Mouse (Mus musculus): ENCODE results near the gene Ap5b1. TPM values are rescaled to one million over a fixed set of nuclear protein-coding genes. Genes with fewer than 3 reads are reported as not detected.

The Ap5b1 gene
- total and polyA plus RNA-seq, 3 experiments: 8.4 to 16.8 (median 9.4) TPM

DNA sequence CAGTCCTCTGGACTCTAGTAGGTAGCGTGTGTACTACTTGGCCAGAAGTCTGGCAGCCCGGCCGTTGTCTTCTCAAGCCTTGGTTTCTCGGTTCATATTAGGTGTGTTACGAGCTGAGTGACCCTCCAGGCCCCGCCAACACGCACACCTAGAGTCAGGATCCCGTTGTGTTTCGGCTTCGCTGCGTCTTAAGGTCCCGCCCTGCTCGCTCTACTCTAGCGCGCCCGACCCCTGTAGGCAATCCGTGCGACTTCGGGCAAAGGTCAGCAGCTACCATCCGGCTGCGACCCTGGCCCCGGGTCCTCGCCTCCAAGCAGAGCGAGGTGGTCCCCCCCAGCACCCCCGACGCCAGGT, 668 bp upstream of the Ap5b1 start:
- no peak for DNase-seq

- DNase-seq: peak; percentile 86
Observed at GRCm38 (mm10) chr19:5568470-5569140, 780 bp downstream of the Ap5b1 start.

DNA sequence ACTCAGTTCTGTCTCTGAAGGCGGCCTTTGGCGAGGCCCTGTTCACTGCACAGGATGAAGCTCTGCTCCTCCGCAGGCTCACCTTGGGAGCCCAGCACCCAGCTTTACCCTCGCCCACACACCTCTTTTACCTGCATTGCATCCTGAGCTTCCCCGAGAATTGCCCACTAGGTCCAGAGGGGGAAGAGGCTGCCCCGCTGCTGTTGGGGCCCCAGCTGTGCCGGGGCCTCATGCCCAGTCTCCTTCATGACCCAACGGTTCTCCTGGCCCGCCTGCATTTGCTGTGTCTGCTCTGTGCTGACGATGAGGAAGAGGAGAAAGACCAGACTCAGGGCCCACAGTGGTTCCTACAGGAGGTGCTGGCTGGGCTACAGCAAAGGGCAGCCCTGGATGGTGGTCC, 1.7 kb downstream of the Ap5b1 start:
- no peak for DNase-seq

GRCm38 (mm10) chr19:5570353-5571246, 2.8 kb downstream of the Ap5b1 start:
- no peak for DNase-seq

DNA sequence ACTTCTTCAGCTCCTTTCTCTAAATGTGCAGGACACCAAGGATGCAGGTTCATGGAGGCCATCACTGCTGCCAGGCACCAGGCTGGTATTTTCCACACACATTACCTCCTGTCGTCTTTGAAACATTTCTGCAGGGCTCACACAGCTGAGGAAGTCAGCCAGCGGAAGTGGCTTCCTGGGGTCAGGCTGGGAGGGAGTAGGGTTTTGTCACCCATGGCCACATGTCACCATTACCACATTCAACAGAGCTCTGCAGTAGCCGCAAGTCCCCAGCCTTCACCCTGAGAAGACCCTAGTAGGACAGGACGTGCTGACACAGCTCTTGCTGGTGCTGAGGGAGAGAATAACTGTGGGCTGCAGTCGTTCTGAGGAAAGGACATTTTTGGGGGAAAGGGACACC, 4.0 kb downstream of the Ap5b1 start:
- DNase-seq: peak; percentile 61

- peak; percentile 85 for DNase-seq
Observed at GRCm38 (mm10) chr19:5572331-5573125, 4.7 kb downstream of the Ap5b1 start.

DNA sequence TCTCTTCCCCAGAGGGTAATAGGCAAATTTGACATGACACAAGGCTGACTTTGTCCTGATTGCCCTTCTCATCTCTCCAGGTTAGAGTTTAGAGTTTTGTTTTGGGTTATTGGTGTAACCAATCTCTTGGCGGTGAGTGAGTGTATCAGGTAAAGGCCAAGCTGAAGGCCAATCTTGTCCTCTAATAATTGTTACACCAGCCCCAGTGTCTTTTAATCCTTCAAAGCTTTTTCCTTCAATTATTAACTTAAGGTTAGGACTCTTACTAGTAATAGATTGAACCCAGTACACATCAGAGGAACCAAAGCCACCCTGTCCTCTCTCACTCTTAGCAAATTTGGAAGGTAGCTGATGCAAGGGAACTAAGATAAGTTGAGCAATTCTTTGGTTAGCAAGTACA, 7.5 kb downstream of the Ap5b1 start:
- DNase-seq: no peak

DNA sequence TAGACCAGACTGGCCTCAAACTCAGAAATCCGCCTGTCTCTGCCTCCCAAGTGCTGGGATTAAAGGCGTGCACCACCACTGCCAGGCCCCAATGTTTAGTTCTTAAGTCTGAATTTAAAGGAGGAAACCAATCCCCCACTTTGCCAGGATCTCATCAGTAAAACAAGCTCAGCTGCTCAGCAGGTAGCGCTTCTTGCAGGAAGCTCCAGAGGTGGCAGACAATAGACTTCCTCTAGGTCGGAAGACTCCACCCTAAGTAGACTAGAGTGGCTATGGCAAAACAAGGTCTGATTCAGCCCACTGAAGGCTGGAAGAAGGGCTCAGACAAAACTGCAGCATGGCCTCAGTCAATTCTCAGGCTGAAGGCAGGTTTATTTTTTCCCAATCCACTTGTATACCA, 12.1 kb downstream of the Ap5b1 start:
- DNase-seq: no peak

- DNase-seq: no peak
Observed at GRCm38 (mm10) chr19:5580776-5581175, 13.0 kb downstream of the Ap5b1 start.

GRCm38 (mm10) chr19:5581995-5582394, 14.2 kb downstream of the Ap5b1 start:
- DNase-seq: peak; percentile 57

DNA sequence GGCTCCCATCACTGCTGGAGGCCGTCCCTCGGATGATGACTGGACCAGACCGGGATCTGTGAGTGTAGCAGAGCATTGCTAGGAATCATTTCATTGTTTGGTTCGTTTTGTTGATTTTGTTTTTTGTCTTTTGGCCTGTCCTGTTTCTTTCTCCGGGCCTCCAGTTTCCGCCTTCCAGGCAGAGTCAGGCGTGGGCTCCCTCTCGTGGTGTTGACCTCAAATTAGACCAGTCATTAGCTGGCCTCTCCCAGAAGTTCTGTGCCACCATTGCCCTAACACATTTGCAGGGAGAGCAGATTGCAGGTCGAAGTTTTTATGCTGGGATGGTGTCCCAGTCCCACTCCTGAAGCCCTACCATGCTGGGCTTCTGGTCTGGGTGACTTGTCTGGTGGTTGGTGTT, 21.3 kb downstream of the Ap5b1 start:
- DNase-seq: no peak

GRCm38 (mm10) chr19:5591888-5592287, 24.1 kb downstream of the Ap5b1 start:
- no peak for DNase-seq

DNA sequence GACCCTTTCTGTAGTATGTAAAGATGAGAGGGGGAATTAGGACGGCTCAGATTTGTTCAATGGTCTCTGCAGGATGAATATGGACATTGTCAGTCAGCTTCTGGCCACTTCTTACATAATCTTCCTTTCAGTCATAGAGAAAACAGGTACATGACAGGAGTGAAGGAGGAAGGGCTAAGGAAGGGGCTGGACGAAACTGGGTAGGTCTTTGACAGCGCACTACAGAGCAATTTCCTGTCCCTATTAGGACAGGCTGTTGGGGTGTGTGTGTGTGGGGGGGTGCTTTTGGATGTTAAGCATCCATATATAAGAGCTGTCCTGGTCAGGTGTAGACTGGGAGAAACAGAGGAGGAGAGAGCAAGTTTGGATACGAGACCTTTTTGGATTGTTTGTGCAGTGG, 31.4 kb downstream of the Ap5b1 start:
- DNase-seq: no peak

GRCm38 (mm10) chr19:5601752-5602541, 34.1 kb downstream of the Ap5b1 start, which contains the start of gene Rnaseh2c:
TSS of gene Rnaseh2c (plus strand) at chr19:5601873.
- peak; percentile 85 for DNase-seq

- no peak for DNase-seq
Observed at GRCm38 (mm10) chr19:5603664-5604063, 35.8 kb downstream of the Ap5b1 start.

DNA sequence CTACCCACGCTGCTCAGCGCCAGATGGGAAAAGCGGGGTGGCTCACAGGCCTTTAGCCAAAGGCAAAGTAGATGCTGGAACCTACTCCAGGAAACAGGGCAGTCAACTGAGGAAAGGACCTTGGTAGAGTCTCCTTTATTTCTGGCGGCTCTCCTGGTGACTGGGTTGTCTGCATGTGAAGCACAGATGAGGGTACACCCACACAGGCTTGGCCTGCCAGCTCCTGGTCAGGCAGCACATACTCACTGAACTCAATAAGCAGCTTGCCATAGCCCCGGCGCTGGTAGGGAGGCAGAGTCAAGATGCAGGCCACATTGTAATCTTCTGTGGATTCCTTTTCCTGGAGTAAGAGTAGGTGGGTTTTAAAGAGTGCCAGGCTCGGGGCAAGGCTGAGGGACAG, 37.3 kb downstream of the Ap5b1 start:
- DNase-seq: no peak

GRCm38 (mm10) chr19:5606196-5606595, 38.4 kb downstream of the Ap5b1 start:
- no peak for DNase-seq

GRCm38 (mm10) chr19:5607705-5608410, 40.0 kb downstream of the Ap5b1 start:
- DNase-seq: no peak

DNA sequence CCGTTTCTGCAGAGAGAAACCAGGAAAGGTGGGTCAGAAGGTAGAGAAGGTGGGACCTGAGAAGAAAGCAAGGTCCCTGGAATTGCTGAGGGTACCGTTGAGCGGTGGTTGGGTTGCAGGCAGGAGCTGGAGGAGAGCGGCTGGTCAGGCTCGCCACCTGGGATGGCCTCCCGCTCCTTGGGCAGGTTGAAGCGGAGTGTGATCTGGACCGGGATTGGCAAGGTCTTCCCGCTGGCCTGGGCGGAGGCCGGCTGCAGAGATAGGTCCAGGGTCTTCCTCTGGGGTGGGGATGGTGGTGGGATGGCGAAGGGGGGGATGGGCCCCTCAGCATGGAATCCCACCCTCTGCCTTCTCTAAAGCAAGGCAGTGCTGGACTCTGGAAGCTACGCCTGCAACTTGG, 40.9 kb downstream of the Ap5b1 start:
- no peak for DNase-seq

DNA sequence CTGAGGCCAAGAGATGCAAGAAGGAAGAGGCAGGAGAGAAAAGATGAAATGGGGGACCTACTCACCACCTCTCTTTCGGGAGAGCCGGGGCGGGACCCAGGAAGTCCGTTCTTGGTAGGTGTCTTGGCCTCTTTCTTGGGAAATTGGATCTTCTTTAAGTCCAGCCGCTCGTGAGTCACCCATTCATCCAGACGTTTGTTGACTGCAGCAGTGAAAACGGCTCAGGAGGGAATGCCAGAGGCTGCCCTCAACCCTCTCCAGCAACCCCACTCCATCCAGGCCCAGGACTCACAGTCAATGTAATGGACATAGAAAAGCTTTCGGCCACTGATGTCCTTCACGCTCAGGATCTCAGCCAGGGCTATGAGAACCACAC, 41.3 kb downstream of the Ap5b1 start:
- no peak for DNase-seq

Measured in adrenal gland, adult 2 months (tissue).